Mouse (Mus musculus) neural tube, embryonic 12.5 days (tissue): ENCODE measurements around the gene Rab35. TPM values are rescaled to one million over a fixed set of nuclear protein-coding genes. Genes with fewer than 3 reads are reported as not detected.

Source experiments
- ATAC-seq: fragments of 200-750 bp; cut with Nextera tagmentation; 2 replicates; pipeline ENCODE4 v1.8.0; 2017; ENCODE audit warnings: low read depth, mild to moderate bottlenecking, moderate TSS enrichment, moderate library complexity; ENCODE audit not compliant: low FRiP score
- H3K27ac ChIP-seq: fragments of 300-500 bp; sonication (generic); 2 replicates; pipeline ENCODE4 v1.5.1; 2016
- H3K27me3 ChIP-seq: fragments of 300-500 bp; sonication (generic); replicated peaks from 2 replicates; pipeline ENCODE4 v1.6.1; 2016; ENCODE audit warnings: mild to moderate bottlenecking
- H3K36me3 ChIP-seq: fragments of 300-500 bp; sonication (generic); 2 replicates; pipeline ENCODE4 v1.6.1; 2016; ENCODE audit warnings: mild to moderate bottlenecking
- H3K4me1 ChIP-seq: fragments of 300-500 bp; sonication (generic); 2 replicates; pipeline ENCODE4 v1.6.1; 2016
- H3K4me2 ChIP-seq: fragments of 300-500 bp; sonication (generic); replicated peaks from 2 replicates; pipeline ENCODE4 v1.6.1; 2016; ENCODE audit warnings: mild to moderate bottlenecking
- H3K4me3 ChIP-seq: fragments of 300-500 bp; sonication (generic); 2 replicates; pipeline ENCODE4 v1.5.1; 2016
- H3K9ac ChIP-seq: fragments of 300-500 bp; sonication (generic); 2 replicates; pipeline ENCODE4 v1.6.1; 2016; ENCODE audit warnings: mild to moderate bottlenecking
- H3K9me3 ChIP-seq: fragments of 300-500 bp; sonication (generic); 2 replicates; pipeline ENCODE4 v1.6.1; 2016; ENCODE audit warnings: mild to moderate bottlenecking
- whole genome bisulfite sequencing: fragments of 180-500 bp; shearing (Covaris S2); methylation state at CpG from one replicate; pipeline ENCODE4 v1.1.7; 2016; 5-methylcytosine and 5-hydroxymethylcytosine counted together
- microRNA-seq: library from miRNA; unstranded; fragments of <30 nt; microRNA quantifications from one replicate; pipeline ENCODE4, GENCODE M21; 2017
- polyA plus RNA-seq: library from polyadenylated mRNA; unstranded; fragments of >200 nt; fragmentation: Nextera tagmentation; extraction: Ambion mirVana; gene quantifications from 2 replicates; pipeline ENCODE4 v1.2.1, GENCODE M21; 2016

Rab35 gene
- polyA plus RNA-seq, 1 experiment from 2014 or later = 18.7 TPM

DNA sequence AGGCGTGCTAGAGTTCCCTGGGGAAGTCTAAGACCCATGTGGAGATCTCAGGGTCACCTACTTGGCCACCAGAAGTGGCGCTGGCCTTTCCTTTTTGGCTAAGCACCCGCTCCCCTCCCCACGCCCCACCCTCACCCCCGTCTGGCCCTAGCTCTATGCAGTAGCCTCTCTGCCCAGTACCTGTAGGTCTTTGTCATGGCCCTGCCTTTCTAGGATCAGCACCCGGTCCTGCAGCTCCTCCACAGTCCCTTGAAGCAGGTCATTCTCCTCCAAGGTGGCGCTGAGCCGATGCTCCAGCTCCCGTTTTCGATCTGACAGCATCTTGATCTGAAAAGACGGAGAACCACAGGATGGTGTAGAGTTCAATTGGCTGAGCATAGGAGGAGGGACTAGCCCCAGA lies 38.3 kb downstream of the Rab35 start:
- H3K9me3 ChIP-seq = no peaks in the 10 kb centered on the region
- WGBS = 89% methylated on average over 11 of the region's 11 CpGs
- no peaks in the 10 kb centered on the region for H3K27me3 ChIP-seq

DNA sequence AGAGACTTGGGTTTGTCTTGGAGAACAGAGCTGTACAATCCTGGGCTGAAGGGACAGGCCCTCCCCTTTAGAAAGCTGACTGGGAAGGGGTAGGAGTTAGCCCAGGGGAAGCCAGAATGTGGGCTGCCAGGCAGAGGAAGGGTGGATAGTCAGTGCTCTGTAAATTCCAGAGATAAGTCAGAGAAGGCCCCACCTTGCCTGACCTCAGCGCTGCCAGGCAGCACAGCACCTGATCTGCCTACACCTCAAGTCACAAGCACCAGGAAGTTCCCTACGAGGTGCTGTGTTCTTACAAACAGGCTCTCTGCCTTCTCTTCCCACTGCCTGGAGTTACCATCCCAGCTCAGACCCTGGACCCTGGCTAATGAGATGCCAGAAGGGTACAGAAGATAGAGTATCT lies 38.7 kb downstream of the Rab35 start:
- no peak overlapping the region for H3K27ac ChIP-seq
- WGBS = 85% methylated on average over 2 of the region's 2 CpGs
- H3K9me3 ChIP-seq = no peaks in the 10 kb centered on the region
- no peaks in the 10 kb centered on the region for H3K27me3 ChIP-seq
- H3K36me3 ChIP-seq = no peaks in the 10 kb centered on the region
- H3K4me2 ChIP-seq = no peak overlapping the region
- H3K4me3 ChIP-seq = no peak overlapping the region
- no peak for ATAC-seq
- H3K4me1 ChIP-seq = no peaks in the 10 kb centered on the region
- H3K9ac ChIP-seq = no peak overlapping the region

More for the DNA sequence above, 38.3 kb downstream of the Rab35 start:
- no peak overlapping the region for H3K4me2 ChIP-seq
- no peak overlapping the region for H3K9ac ChIP-seq
- H3K4me3 ChIP-seq = no peak overlapping the region
- ATAC-seq = no peak
- no peaks in the 10 kb centered on the region for H3K4me1 ChIP-seq
- no peak overlapping the region for H3K27ac ChIP-seq
- H3K36me3 ChIP-seq = no peaks in the 10 kb centered on the region

DNA sequence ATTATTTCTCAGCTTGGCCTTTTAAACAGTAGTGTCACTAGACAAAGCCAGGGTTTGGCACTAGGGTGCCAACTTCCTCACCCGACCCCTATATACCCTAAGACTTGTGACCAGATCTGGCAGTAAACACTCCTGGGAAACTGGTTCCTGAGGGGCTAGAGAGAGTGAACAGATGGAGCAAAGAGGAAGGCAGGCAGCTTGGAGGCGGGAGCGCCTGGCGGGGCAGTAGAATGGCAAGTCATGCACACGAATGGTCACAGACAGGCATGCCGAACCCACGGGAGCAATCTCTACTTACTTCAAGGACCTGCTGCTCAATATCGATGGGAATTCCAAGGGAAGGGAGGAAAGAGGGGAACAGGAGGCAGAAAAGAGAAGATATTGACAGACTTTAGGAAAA lies 40.1 kb downstream of the Rab35 start:
- no peaks in the 10 kb centered on the region for H3K36me3 ChIP-seq
- no peak overlapping the region for H3K27ac ChIP-seq
- no peak for ATAC-seq
- H3K9me3 ChIP-seq = no peaks in the 10 kb centered on the region
- H3K9ac ChIP-seq = no peak overlapping the region
- WGBS = 69% methylated on average over 8 of the region's 8 CpGs
- H3K4me1 ChIP-seq = no peaks in the 10 kb centered on the region
- H3K27me3 ChIP-seq = no peaks in the 10 kb centered on the region
- H3K4me3 ChIP-seq = no peak overlapping the region
- H3K4me2 ChIP-seq = no peak overlapping the region

DNA sequence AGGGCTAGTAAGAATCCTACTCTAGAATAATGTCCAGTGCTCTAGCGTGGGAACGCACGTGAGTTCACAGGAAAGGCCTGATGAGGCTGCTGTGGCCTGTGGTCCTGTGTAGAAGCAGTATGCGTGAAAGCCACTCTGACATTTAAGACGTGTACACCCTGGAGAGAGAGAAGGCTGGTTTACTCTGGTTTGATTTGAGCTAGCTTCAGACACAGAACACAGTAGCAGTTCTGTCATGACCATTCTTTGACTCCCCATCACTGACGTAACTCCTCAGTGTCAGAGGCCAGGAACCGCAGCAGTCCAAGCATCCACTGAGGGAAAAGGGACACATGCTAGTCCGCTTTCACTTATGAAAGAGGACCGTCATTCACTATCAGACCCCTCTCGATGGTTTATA lies 53.4 kb downstream of the Rab35 start:
- H3K36me3 ChIP-seq = no peaks in the 10 kb centered on the region
- H3K27ac ChIP-seq = no peak overlapping the region
- no peak overlapping the region for H3K4me2 ChIP-seq
- ATAC-seq = no peak
- no peak overlapping the region for H3K9ac ChIP-seq
- no peaks in the 10 kb centered on the region for H3K9me3 ChIP-seq
- H3K4me1 ChIP-seq = no peaks in the 10 kb centered on the region
- WGBS = 87% methylated on average over 10 of the region's 10 CpGs
- H3K4me3 ChIP-seq = no peak overlapping the region
- H3K27me3 ChIP-seq = no peaks in the 10 kb centered on the region

- Histone ChIP-seq H3K4me1 (no peaks in the 10 kb centered on the region), H3K9ac (no peak overlapping the region), H3K4me2 (no peak overlapping the region), H3K9me3 (no peaks in the 10 kb centered on the region), H3K27me3 (no peaks in the 10 kb centered on the region), H3K27ac (no peak overlapping the region), H3K36me3 (no peaks in the 10 kb centered on the region), H3K4me3 (no peak overlapping the region)
- ATAC-seq = no peak
- whole genome bisulfite sequencing = 68% methylated on average over 7 of the region's 7 CpGs
Measured at GRCm38 (mm10) chr5:115686716-115687115, 55.0 kb downstream of the Rab35 start.

GRCm38 (mm10) chr5:115693271-115693670 lies 61.6 kb downstream of the Rab35 start:
- Histone ChIP-seq H3K27me3 (no peaks in the 10 kb centered on the region), H3K9ac (no peak overlapping the region), H3K4me1 (peaks cover 4% of the 10 kb centered on the region; the same call in 1 of the 2 replicates), H3K36me3 (no peaks in the 10 kb centered on the region), H3K9me3 (no peaks in the 10 kb centered on the region), H3K27ac (no peak overlapping the region), H3K4me2 (no peak overlapping the region), H3K4me3 (no peak overlapping the region)
- no peak for ATAC-seq
- WGBS = 51% methylated on average over 3 of the region's 3 CpGs

DNA sequence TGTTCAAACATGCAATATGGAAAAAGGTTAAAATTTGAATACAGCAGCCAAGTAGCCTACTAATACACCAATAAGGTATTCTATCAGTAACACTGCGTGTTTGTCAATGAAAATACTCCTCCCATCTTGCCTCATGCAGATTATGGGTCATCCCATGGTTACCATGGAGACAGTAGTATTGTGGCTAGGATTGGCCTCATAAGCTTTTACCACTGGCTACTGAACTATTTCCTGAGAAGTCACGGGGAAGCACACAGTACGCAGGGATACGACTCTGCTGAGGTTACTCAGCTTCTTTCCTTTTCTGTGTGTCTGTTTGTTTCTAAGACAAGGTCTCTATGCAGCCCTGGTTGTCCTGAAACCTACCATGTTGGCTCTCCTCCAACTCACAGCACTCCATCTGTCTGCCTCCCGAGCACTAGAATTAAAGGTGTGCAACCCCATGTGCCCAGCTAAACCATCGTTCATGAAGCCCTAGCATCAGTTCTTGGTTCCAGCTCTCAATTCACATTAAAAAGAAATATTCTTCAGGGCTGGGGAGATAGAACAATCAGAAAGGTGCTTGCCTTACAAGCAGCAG lies 63.6 kb downstream of the Rab35 start:
- Histone ChIP-seq H3K36me3 (no peaks in the 10 kb centered on the region), H3K27me3 (no peaks in the 10 kb centered on the region; the same call in 1 of the 2 replicates), H3K27ac (no peak overlapping the region), H3K9me3 (no peaks in the 10 kb centered on the region), H3K4me1 (peaks cover 4% of the 10 kb centered on the region; the same call in 1 of the 2 replicates), H3K9ac (no peak overlapping the region), H3K4me3 (no peak overlapping the region), H3K4me2 (no peak overlapping the region)
- no peak for ATAC-seq
- WGBS = 55% methylated on average over 6 of the region's 6 CpGs

DNA sequence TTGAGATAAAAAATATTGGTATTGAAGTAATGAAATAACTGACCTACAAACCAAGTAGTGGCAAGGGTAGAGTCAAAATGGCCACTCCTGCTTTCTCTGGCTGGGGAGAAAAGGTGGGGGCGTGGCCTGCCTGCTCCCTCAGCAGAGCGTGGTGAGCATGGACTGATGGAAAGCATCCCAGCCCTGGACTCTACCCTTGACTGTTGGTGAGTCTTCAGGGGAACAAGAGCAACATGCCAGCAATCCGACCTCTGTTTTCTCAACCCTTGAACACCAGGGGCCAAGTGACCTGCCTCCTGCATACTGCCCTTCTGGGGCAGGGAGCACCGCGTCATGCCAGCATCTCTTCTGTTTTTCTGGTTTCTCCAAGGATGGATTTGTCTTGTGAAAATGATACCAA lies 65.1 kb downstream of the Rab35 start:
- 75% methylated on average over 5 of the region's 5 CpGs for WGBS
- Histone ChIP-seq H3K36me3 (no peaks in the 10 kb centered on the region), H3K4me3 (no peak overlapping the region), H3K4me2 (no peak overlapping the region), H3K9me3 (no peaks in the 10 kb centered on the region), H3K9ac (no peak overlapping the region), H3K27ac (no peak overlapping the region), H3K27me3 (no peaks in the 10 kb centered on the region; the same call in 1 of the 2 replicates), H3K4me1 (peaks cover 4% of the 10 kb centered on the region; the same call in 1 of the 2 replicates)
- no peak for ATAC-seq

Small RNAs within 50 kb of the gene (microRNA-seq; reads per million reads assigned to microRNA genes)
- gene Mir7030 = not detected

Other genes starting within 250 kb of the Rab35 start
- 122 and 129 TPM in 2 replicates for gene Msi1, start 202.3 kb upstream of the Rab35 start, polyA plus RNA-seq
- not detected in 2 replicates for gene Pla2g1b, start 165.6 kb upstream of the Rab35 start, polyA plus RNA-seq
- gene Sirt4, start 147.2 kb upstream of the Rab35 start, polyA plus RNA-seq = 23.8 and 24.9 TPM in 2 replicates
- gene Pxn, start 125.2 kb upstream of the Rab35 start, polyA plus RNA-seq = 29.4 and 33.5 TPM in 2 replicates
- gene Rplp0, start 72.4 kb upstream of the Rab35 start, polyA plus RNA-seq = 843 and 890 TPM in 2 replicates
- 47.1 and 51.9 TPM in 2 replicates for gene Gcn1l1, start 66.7 kb upstream of the Rab35 start, polyA plus RNA-seq
- gene Bicdl1, start 99.7 kb downstream of the Rab35 start, polyA plus RNA-seq = 21.1 and 21.5 TPM in 2 replicates
- 25.1 and 28.4 TPM in 2 replicates for gene Cit, start 213.4 kb downstream of the Rab35 start, polyA plus RNA-seq